Mouse (Mus musculus): ENCODE measurements around the gene Iqch. TPM values are rescaled to one million over a fixed set of nuclear protein-coding genes. Genes with fewer than 3 reads are reported as not detected.

The Iqch gene
- total and polyA plus RNA-seq, 2 experiments from 2014 or later = 0.20 TPM; not detected in 1

GRCm38 (mm10) chr9:63430652-63431051 is 171.6 kb downstream of the Iqch start:
- Histone ChIP-seq H3K4me1 (ENCODE audit: insufficient read depth, low read length) (no peaks in the 10 kb centered on the region), H3K9ac (replicated peaks; ENCODE audit: low read length, poor library complexity, severe bottlenecking) (no peak overlapping the region), H3K27ac (ENCODE audit: low read depth, low read length) (no peak overlapping the region), H3K4me3 (ENCODE audit: low read depth, low read length) (no peak overlapping the region), H3K4me2 (ENCODE audit: low read depth, low read length, poor library complexity, severe bottlenecking) (no peak overlapping the region), H3K27me3 (ENCODE audit: insufficient read depth, low read length) (no peaks in the 10 kb centered on the region), H3K9me3 (ENCODE audit: low read length) (no peaks in the 10 kb centered on the region), H3K36me3 (ENCODE audit: insufficient read depth, low read length) (no peaks in the 10 kb centered on the region)
- ATAC-seq (ENCODE audit: low FRiP score) (no peak), DNase-seq (ENCODE audit: low spot score) (no peak)
- 87% methylated on average over 1 of the region's 1 CpGs for WGBS
- TF ChIP-seq CTCF (IDR thresholded peaks at IDR 0.05) = no peak

GRCm38 (mm10) chr9:63421096-63421736 is 181.1 kb downstream of the Iqch start:
- DNase-seq (ENCODE audit: low spot score) (peak; percentile 50), ATAC-seq (ENCODE audit: low FRiP score) (no peak)
- Histone ChIP-seq H3K9me3 (ENCODE audit: low read length) (no peaks in the 10 kb centered on the region), H3K4me1 (ENCODE audit: insufficient read depth, low read length) (no peaks in the 10 kb centered on the region), H3K4me2 (ENCODE audit: low read depth, low read length, poor library complexity, severe bottlenecking) (no peak overlapping the region), H3K36me3 (ENCODE audit: insufficient read depth, low read length) (no peaks in the 10 kb centered on the region), H3K4me3 (ENCODE audit: low read depth, low read length) (no peak overlapping the region), H3K9ac (replicated peaks; ENCODE audit: low read length, poor library complexity, severe bottlenecking) (no peak overlapping the region), H3K27me3 (ENCODE audit: insufficient read depth, low read length) (no peaks in the 10 kb centered on the region), H3K27ac (ENCODE audit: low read depth, low read length) (no peak overlapping the region)
- WGBS = 75% methylated on average over 9 of the region's 9 CpGs
- TF ChIP-seq CTCF (IDR thresholded peaks at IDR 0.05) = peak; percentile 62

GRCm38 (mm10) chr9:63420396-63420795 is 181.9 kb downstream of the Iqch start:
- H3K9me3 ChIP-seq (ENCODE audit: low read length) = no peaks in the 10 kb centered on the region
- 21% methylated on average over 6 of the region's 6 CpGs for WGBS
- no peak overlapping the region for H3K4me2 ChIP-seq (ENCODE audit: low read depth, low read length, poor library complexity, severe bottlenecking)
- ATAC-seq (ENCODE audit: low FRiP score) = no peak
- no peak for TF ChIP-seq CTCF (IDR thresholded peaks at IDR 0.05)
- DNase-seq (ENCODE audit: low spot score) = peak; percentile 57
- no peak overlapping the region for H3K4me3 ChIP-seq (ENCODE audit: low read depth, low read length)
- no peaks in the 10 kb centered on the region for H3K36me3 ChIP-seq (ENCODE audit: insufficient read depth, low read length)
- H3K27ac ChIP-seq (ENCODE audit: low read depth, low read length) = no peak overlapping the region
- no peaks in the 10 kb centered on the region for H3K27me3 ChIP-seq (ENCODE audit: insufficient read depth, low read length)
- H3K4me1 ChIP-seq (ENCODE audit: insufficient read depth, low read length) = no peaks in the 10 kb centered on the region
- no peak overlapping the region for H3K9ac ChIP-seq (replicated peaks; ENCODE audit: low read length, poor library complexity, severe bottlenecking)

GRCm38 (mm10) chr9:63400176-63400575 is 202.1 kb downstream of the Iqch start:
- no peak overlapping the region for H3K4me3 ChIP-seq (ENCODE audit: low read depth, low read length)
- ATAC-seq (ENCODE audit: low FRiP score) (no peak), DNase-seq (ENCODE audit: low spot score) (no peak)
- no peak overlapping the region for H3K27ac ChIP-seq (ENCODE audit: low read depth, low read length)
- H3K4me2 ChIP-seq (ENCODE audit: low read depth, low read length, poor library complexity, severe bottlenecking) = no peak overlapping the region
- no peak overlapping the region for H3K9ac ChIP-seq (replicated peaks; ENCODE audit: low read length, poor library complexity, severe bottlenecking)
- H3K9me3 ChIP-seq (ENCODE audit: low read length) = no peaks in the 10 kb centered on the region
- no peaks in the 10 kb centered on the region for H3K4me1 ChIP-seq (ENCODE audit: insufficient read depth, low read length)
- TF ChIP-seq CTCF (IDR thresholded peaks at IDR 0.05) = no peak
- 90% methylated on average over 1 of the region's 1 CpGs for WGBS
- H3K27me3 ChIP-seq (ENCODE audit: insufficient read depth, low read length) = no peaks in the 10 kb centered on the region
- no peaks in the 10 kb centered on the region for H3K36me3 ChIP-seq (ENCODE audit: insufficient read depth, low read length)

GRCm38 (mm10) chr9:63399463-63399815 is 202.9 kb downstream of the Iqch start:
- peak; percentile 54; the same call in 1 of the 2 replicates for ATAC-seq (ENCODE audit: low FRiP score)
- Histone ChIP-seq H3K9me3 (ENCODE audit: low read length) (no peaks in the 10 kb centered on the region), H3K4me2 (ENCODE audit: low read depth, low read length, poor library complexity, severe bottlenecking) (peak overlapping the region; percentile 98), H3K9ac (replicated peaks; ENCODE audit: low read length, poor library complexity, severe bottlenecking) (peak overlapping the region; percentile 93), H3K4me1 (ENCODE audit: insufficient read depth, low read length) (no peaks in the 10 kb centered on the region), H3K4me3 (ENCODE audit: low read depth, low read length) (peak overlapping the region; percentile 94), H3K27ac (ENCODE audit: low read depth, low read length) (peak overlapping the region; percentile 68), H3K36me3 (ENCODE audit: insufficient read depth, low read length) (no peaks in the 10 kb centered on the region), H3K27me3 (ENCODE audit: insufficient read depth, low read length) (no peaks in the 10 kb centered on the region)
- TF ChIP-seq CTCF (IDR thresholded peaks at IDR 0.05) = no peak
- 6% methylated on average over 8 of the region's 8 CpGs for WGBS
- DNase-seq (ENCODE audit: low spot score) = no peak

- under 1% methylated on average over 73 of the region's 74 CpGs for WGBS
- Histone ChIP-seq H3K9me3 (ENCODE audit: low read length) (no peaks in the 10 kb centered on the region), H3K9ac (replicated peaks; ENCODE audit: low read length, poor library complexity, severe bottlenecking) (peak within 1 kb of the TSS; percentile 93), H3K4me2 (ENCODE audit: low read depth, low read length, poor library complexity, severe bottlenecking) (peak within 1 kb of the TSS; percentile 98), H3K27me3 (ENCODE audit: insufficient read depth, low read length) (no peaks in the 10 kb centered on the region), H3K4me3 (ENCODE audit: low read depth, low read length) (peak within 1 kb of the TSS; percentile 94), H3K4me1 (ENCODE audit: insufficient read depth, low read length) (no peaks in the 10 kb centered on the region), H3K27ac (ENCODE audit: low read depth, low read length) (peak within 1 kb of the TSS; percentile 78), H3K36me3 (ENCODE audit: insufficient read depth, low read length) (no peaks in the 10 kb centered on the region)
- TF ChIP-seq CTCF (IDR thresholded peaks at IDR 0.05) = peak; percentile 11; the same call in 1 of the 2 replicates
- DNase-seq (ENCODE audit: low spot score) = peak; percentile 90
- ATAC-seq (ENCODE audit: low FRiP score) = peak; percentile 92
Measured at GRCm38 (mm10) chr9:63398611-63399462, 203.5 kb downstream of the Iqch start, which contains the start of gene 2300009A05Rik. Gene 2300009A05Rik, minus strand, starts transcription at chr9:63399246.
